Mouse (Mus musculus): ENCODE data around the gene Tbc1d32. TPM values are rescaled to one million over a fixed set of nuclear protein-coding genes. Genes with fewer than 3 reads are reported as not detected.

Gene Tbc1d32
- polyA plus RNA-seq, 1 experiment from 2014 or later: 3.3 TPM

DNA sequence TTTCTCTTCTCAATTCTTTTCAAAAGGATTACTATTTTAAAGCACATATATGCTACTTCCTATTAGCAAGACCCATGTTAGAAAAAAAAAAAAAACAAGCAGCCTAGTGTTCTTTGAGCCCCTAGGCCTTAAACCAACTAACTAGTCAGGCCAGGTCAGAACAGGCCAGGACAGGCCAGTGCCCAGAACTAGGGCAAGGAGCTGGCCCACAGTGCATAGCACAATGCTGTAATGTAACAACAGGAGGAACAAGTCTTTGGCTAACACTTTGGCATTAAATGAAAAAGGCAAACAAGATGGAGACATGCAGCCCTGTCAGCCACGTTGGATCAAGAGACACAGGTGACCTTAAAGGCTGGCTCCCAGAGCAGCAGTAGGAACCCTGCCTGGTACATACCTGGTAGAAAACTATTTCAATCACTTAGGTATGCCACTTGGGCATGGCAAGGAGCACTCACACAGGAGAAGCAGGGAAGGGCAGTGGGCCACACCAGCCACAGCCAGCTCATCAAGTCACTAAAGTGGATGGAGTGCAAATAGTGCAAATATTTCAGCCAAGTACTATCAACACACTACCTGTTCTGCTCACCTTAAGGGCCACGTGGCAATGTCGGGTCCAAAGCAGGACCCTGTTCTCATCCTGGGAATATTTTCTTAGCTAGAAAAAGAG is 128.7 kb downstream of the Tbc1d32 start:
- DNase-seq (ENCODE audit: low spot score): no peak
- Histone ChIP-seq H3K4me3 (ENCODE audit: low read depth, low read length) (no peak overlapping the region), H3K9me3 (ENCODE audit: control insufficient read depth, low read length) (no peaks in the 10 kb centered on the region), H3K27ac (replicated peaks; ENCODE audit: low read depth, low read length) (no peak overlapping the region), H3K9ac (ENCODE audit: low read depth, low read length) (no peak overlapping the region), H3K36me3 (ENCODE audit: control insufficient read depth, insufficient read depth, low read length) (no peaks in the 10 kb centered on the region), H3K4me2 (ENCODE audit: low read depth, low read length) (no peak overlapping the region), H3K4me1 (ENCODE audit: control insufficient read depth, insufficient read depth, low read length) (no peaks in the 10 kb centered on the region), H3K27me3 (replicated peaks; ENCODE audit: control insufficient read depth, insufficient read depth, low read length) (no peaks in the 10 kb centered on the region)
- WGBS: 86% methylated on average over 3 of the region's 3 CpGs
- no peak for ATAC-seq (ENCODE audit: low read depth)

DNA sequence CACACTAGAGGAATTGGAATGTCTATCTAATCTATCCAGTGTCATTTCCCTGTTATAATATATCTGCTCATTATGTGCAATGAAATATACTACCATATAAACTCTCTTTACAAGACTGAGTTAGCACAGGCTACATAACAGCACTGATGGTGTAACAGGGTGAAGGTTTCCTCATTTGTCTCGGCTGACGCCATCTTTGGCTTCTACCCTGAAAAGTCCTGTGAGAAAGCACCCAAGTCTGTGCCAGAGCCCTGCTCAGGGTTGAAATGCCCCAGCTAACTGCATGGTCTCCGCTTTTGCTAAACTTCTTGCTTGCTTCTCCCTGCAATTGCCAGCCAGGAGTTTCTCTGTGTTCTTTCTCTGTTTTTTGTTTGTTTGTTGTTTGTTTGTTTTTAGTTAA is 129.4 kb downstream of the Tbc1d32 start:
- Histone ChIP-seq H3K4me1 (ENCODE audit: control insufficient read depth, insufficient read depth, low read length) (no peaks in the 10 kb centered on the region), H3K36me3 (ENCODE audit: control insufficient read depth, insufficient read depth, low read length) (no peaks in the 10 kb centered on the region), H3K4me3 (ENCODE audit: low read depth, low read length) (no peak overlapping the region), H3K27ac (replicated peaks; ENCODE audit: low read depth, low read length) (no peak overlapping the region), H3K9ac (ENCODE audit: low read depth, low read length) (no peak overlapping the region), H3K27me3 (replicated peaks; ENCODE audit: control insufficient read depth, insufficient read depth, low read length) (no peaks in the 10 kb centered on the region), H3K9me3 (ENCODE audit: control insufficient read depth, low read length) (no peaks in the 10 kb centered on the region), H3K4me2 (ENCODE audit: low read depth, low read length) (no peak overlapping the region)
- ATAC-seq (ENCODE audit: low read depth) (no peak), DNase-seq (ENCODE audit: low spot score) (no peak)
- WGBS: 82% methylated on average over 3 of the region's 3 CpGs

DNA sequence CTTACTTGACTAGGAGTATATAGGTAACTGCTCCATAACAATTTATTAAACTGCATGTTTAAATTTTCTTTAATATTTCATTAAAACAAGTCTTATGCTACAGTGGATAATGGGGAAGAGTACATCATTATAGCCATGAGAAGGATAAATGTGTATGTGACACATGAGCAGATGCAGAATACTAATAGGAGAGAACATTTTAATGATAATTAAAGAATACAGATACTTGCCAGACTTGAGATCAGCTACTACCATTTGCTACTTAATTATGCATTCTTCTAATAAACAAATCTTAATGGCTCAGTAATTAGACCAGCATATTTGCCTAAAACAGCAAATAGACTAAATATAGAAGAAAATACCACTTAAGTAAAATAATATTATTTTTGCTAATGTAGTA is 131.7 kb downstream of the Tbc1d32 start:
- Histone ChIP-seq H3K4me1 (ENCODE audit: control insufficient read depth, insufficient read depth, low read length) (no peaks in the 10 kb centered on the region), H3K4me2 (ENCODE audit: low read depth, low read length) (no peak overlapping the region), H3K9ac (ENCODE audit: low read depth, low read length) (no peak overlapping the region), H3K27ac (replicated peaks; ENCODE audit: low read depth, low read length) (no peak overlapping the region), H3K4me3 (ENCODE audit: low read depth, low read length) (no peak overlapping the region), H3K27me3 (replicated peaks; ENCODE audit: control insufficient read depth, insufficient read depth, low read length) (no peaks in the 10 kb centered on the region), H3K36me3 (ENCODE audit: control insufficient read depth, insufficient read depth, low read length) (no peaks in the 10 kb centered on the region), H3K9me3 (ENCODE audit: control insufficient read depth, low read length) (no peaks in the 10 kb centered on the region)
- ATAC-seq (ENCODE audit: low read depth) (no peak), DNase-seq (ENCODE audit: low spot score) (no peak)

DNA sequence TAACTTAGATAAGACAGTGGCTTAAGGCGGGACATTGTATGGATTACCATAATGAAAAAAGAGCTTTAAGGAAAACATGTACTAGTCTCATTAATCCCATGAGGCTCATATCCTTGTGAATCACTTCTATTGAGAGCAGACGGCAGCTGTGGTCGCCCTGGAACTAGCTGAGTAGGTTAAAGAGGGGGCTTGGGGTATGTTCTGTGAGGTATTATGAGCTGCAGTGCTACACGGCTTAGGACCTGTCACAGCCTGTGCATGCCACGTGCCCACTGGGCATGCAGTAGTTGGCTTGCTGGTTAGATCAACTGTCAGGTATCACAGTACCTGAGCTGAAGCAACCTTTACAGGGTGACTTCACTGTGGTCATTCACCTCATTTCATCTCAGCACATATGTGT is 133.9 kb downstream of the Tbc1d32 start:
- no peaks in the 10 kb centered on the region for H3K4me1 ChIP-seq (ENCODE audit: control insufficient read depth, insufficient read depth, low read length)
- WGBS: 69% methylated on average over 5 of the region's 5 CpGs
- H3K27ac ChIP-seq (replicated peaks; ENCODE audit: low read depth, low read length): no peak overlapping the region
- H3K4me3 ChIP-seq (ENCODE audit: low read depth, low read length): no peak overlapping the region
- H3K36me3 ChIP-seq (ENCODE audit: control insufficient read depth, insufficient read depth, low read length): no peaks in the 10 kb centered on the region
- H3K27me3 ChIP-seq (replicated peaks; ENCODE audit: control insufficient read depth, insufficient read depth, low read length): no peaks in the 10 kb centered on the region
- DNase-seq (ENCODE audit: low spot score) (no peak), ATAC-seq (ENCODE audit: low read depth) (no peak)
- no peak overlapping the region for H3K4me2 ChIP-seq (ENCODE audit: low read depth, low read length)
- no peaks in the 10 kb centered on the region for H3K9me3 ChIP-seq (ENCODE audit: control insufficient read depth, low read length)
- no peak overlapping the region for H3K9ac ChIP-seq (ENCODE audit: low read depth, low read length)

DNA sequence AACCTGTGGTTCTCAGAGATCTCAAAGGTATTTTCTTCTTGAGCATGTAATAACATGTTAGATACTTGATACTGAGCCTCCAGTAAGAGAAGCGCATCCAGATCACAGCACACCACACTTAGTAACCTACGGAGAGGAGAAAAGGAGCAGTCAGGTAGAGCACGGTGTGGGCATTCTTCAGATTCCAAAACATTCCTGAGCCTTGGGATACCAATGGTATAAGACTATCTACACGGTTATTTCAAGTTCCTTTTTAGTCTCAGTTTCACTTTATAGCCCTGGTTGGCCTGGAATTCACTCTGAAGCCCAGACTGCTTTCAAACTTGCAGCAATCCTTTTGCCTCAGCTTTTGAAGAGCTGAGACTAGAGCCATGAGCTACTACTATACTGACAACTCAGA is 138.8 kb downstream of the Tbc1d32 start:
- DNase-seq (ENCODE audit: low spot score) (no peak), ATAC-seq (ENCODE audit: low read depth) (no peak)
- Histone ChIP-seq H3K4me2 (ENCODE audit: low read depth, low read length) (no peak overlapping the region), H3K9ac (ENCODE audit: low read depth, low read length) (no peak overlapping the region), H3K4me1 (ENCODE audit: control insufficient read depth, insufficient read depth, low read length) (no peaks in the 10 kb centered on the region), H3K36me3 (ENCODE audit: control insufficient read depth, insufficient read depth, low read length) (no peaks in the 10 kb centered on the region), H3K9me3 (ENCODE audit: control insufficient read depth, low read length) (no peaks in the 10 kb centered on the region), H3K27me3 (replicated peaks; ENCODE audit: control insufficient read depth, insufficient read depth, low read length) (no peaks in the 10 kb centered on the region), H3K27ac (replicated peaks; ENCODE audit: low read depth, low read length) (no peak overlapping the region), H3K4me3 (ENCODE audit: low read depth, low read length) (no peak overlapping the region)
- WGBS: 78% methylated on average over 4 of the region's 4 CpGs

DNA sequence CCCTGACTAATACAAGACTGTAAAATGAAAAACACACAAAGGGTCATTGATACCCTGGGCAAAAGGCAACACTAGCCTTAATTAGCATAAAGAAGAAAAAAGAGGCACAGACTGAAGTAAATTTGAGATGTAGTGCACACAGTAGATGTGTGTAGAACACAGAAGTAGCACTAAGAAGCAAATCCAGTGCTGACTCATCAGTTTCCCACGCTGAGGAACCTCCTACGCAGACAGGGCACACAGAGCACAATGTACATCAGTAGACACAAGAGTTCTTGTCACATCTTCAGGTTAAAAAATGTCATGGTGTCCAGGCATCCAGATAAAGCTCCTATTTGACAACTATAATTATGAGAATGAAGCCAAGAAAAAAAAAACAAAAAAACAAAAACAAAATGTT is 165.7 kb downstream of the Tbc1d32 start:
- 92% methylated on average over 2 of the region's 2 CpGs for WGBS
- H3K9me3 ChIP-seq (ENCODE audit: control insufficient read depth, low read length): no peaks in the 10 kb centered on the region
- H3K27me3 ChIP-seq (replicated peaks; ENCODE audit: control insufficient read depth, insufficient read depth, low read length): no peaks in the 10 kb centered on the region
- no peak overlapping the region for H3K27ac ChIP-seq (replicated peaks; ENCODE audit: low read depth, low read length)
- ATAC-seq (ENCODE audit: low read depth) (no peak), DNase-seq (ENCODE audit: low spot score) (no peak)
- H3K36me3 ChIP-seq (ENCODE audit: control insufficient read depth, insufficient read depth, low read length): no peaks in the 10 kb centered on the region
- no peak overlapping the region for H3K4me3 ChIP-seq (ENCODE audit: low read depth, low read length)
- H3K4me1 ChIP-seq (ENCODE audit: control insufficient read depth, insufficient read depth, low read length): no peaks in the 10 kb centered on the region
- no peak overlapping the region for H3K4me2 ChIP-seq (ENCODE audit: low read depth, low read length)
- H3K9ac ChIP-seq (ENCODE audit: low read depth, low read length): no peak overlapping the region

DNA sequence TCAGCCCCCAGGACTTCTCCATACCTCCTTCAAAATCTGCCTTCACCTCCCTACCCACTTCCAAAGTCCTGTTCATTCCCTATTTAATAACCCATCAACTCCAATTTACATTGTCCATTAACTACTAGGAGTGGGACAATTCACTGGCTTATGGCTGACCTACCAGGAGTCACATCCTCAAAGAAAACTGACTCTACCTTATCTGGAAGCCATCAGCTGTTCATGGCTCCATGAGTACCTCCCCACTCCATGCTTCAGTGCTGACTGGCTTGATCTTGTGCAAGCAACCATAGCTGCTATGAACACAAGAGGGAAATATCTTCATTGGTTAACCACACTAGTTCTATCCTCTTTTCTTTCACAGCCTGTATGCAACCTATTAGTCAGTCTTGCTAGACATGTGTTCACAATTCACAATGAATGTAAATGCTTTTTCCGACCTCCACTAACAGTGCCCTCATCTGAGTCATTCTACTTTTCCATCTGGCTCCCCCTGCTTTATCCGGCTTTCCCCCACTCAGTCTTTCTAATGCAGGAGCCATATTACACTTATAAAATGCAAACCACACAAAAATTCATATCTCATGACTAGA is 167.2 kb downstream of the Tbc1d32 start:
- no peak overlapping the region for H3K4me2 ChIP-seq (ENCODE audit: low read depth, low read length)
- no peak overlapping the region for H3K4me3 ChIP-seq (ENCODE audit: low read depth, low read length)
- no peak overlapping the region for H3K9ac ChIP-seq (ENCODE audit: low read depth, low read length)
- no peak for ATAC-seq (ENCODE audit: low read depth)
- no peak for DNase-seq (ENCODE audit: low spot score)
- H3K9me3 ChIP-seq (ENCODE audit: control insufficient read depth, low read length): no peaks in the 10 kb centered on the region
- H3K27me3 ChIP-seq (replicated peaks; ENCODE audit: control insufficient read depth, insufficient read depth, low read length): no peaks in the 10 kb centered on the region
- no peaks in the 10 kb centered on the region for H3K36me3 ChIP-seq (ENCODE audit: control insufficient read depth, insufficient read depth, low read length)
- H3K27ac ChIP-seq (replicated peaks; ENCODE audit: low read depth, low read length): no peak overlapping the region
- H3K4me1 ChIP-seq (ENCODE audit: control insufficient read depth, insufficient read depth, low read length): no peaks in the 10 kb centered on the region
- 68% methylated on average over 2 of the region's 2 CpGs for WGBS

DNA sequence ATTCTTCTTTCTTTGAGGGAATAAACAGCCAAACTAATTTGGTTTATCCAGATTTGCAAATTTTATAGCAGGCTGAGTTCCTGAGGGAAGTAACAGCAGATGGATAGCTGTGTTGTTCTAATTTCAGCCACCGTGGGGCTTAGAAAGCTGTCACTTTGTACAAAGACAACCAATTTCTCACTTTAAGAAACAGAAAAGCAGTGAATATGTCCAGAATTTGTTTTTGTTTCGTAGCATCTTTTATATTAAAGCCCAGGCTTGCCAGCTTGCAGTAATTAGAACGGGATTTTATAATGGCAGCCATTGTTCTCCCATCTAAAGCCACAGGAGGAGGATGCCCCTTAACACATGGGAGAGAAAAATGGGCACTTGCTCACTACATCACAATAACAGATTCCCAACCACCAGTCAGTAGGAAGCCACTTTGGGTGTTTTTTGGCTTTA is 169.5 kb downstream of the Tbc1d32 start:
- no peak overlapping the region for H3K4me2 ChIP-seq (ENCODE audit: low read depth, low read length)
- 69% methylated on average over 3 of the region's 3 CpGs for WGBS

DNA sequence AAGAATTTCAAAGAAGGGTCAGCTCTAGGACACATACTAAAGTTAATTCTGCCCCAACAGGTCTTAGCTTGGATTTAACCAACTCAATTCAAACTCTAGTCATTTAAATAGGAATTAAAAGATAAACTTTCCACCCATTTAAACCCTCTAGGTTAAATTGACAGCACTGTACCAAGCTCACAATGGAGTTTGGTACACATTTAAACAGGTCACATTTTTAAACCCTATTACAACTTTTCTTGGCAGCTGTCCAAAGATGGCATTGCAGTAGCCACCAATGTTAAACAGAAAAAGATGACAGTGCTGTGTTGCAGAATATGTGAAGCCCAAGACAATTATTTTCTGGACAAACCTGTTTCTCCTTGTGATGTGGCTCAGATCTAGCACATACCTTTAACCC is 203.1 kb downstream of the Tbc1d32 start:
- no peak overlapping the region for H3K9ac ChIP-seq (ENCODE audit: low read depth, low read length)
- ATAC-seq (ENCODE audit: low read depth): peak; percentile 82
- no peaks in the 10 kb centered on the region for H3K4me1 ChIP-seq (ENCODE audit: control insufficient read depth, insufficient read depth, low read length)
- no peak overlapping the region for H3K4me2 ChIP-seq (ENCODE audit: low read depth, low read length)
- no peak overlapping the region for H3K4me3 ChIP-seq (ENCODE audit: low read depth, low read length)
- H3K36me3 ChIP-seq (ENCODE audit: control insufficient read depth, insufficient read depth, low read length): no peaks in the 10 kb centered on the region
- H3K27me3 ChIP-seq (replicated peaks; ENCODE audit: control insufficient read depth, insufficient read depth, low read length): no peaks in the 10 kb centered on the region
- no peak overlapping the region for H3K27ac ChIP-seq (replicated peaks; ENCODE audit: low read depth, low read length)
- peak; percentile 63 for DNase-seq (ENCODE audit: low spot score)
- no peaks in the 10 kb centered on the region for H3K9me3 ChIP-seq (ENCODE audit: control insufficient read depth, low read length)

More for the DNA sequence above, 169.5 kb downstream of the Tbc1d32 start:
- no peak overlapping the region for H3K9ac ChIP-seq (ENCODE audit: low read depth, low read length)
- no peak for DNase-seq (ENCODE audit: low spot score)
- no peaks in the 10 kb centered on the region for H3K27me3 ChIP-seq (replicated peaks; ENCODE audit: control insufficient read depth, insufficient read depth, low read length)
- H3K9me3 ChIP-seq (ENCODE audit: control insufficient read depth, low read length): no peaks in the 10 kb centered on the region
- no peaks in the 10 kb centered on the region for H3K36me3 ChIP-seq (ENCODE audit: control insufficient read depth, insufficient read depth, low read length)
- H3K4me1 ChIP-seq (ENCODE audit: control insufficient read depth, insufficient read depth, low read length): no peaks in the 10 kb centered on the region
- H3K4me3 ChIP-seq (ENCODE audit: low read depth, low read length): no peak overlapping the region
- no peak overlapping the region for H3K27ac ChIP-seq (replicated peaks; ENCODE audit: low read depth, low read length)
- ATAC-seq (ENCODE audit: low read depth): no peak

All from embryonic facial prominence, embryonic 14.5 days (tissue).